In genomic region chr15:82206365-82207104, GRCm38 (mm10) we compare ENCODE assay signal across 9 mouse cellular contexts. TPM values are rescaled to one million over a fixed set of nuclear protein-coding genes. Genes with fewer than 3 reads are reported as not detected.
DNase-seq lines count a peak whose midpoint lies in the region; ATAC-seq lines count a peak whose summit lies in the region.
"Had no signal": no experiment of that assay in that cellular context is flagged by ENCODE, and none has a peak within 500 bp of the region (broad histone marks: within the 10 kb centered on the region; RNA-seq: fewer than 3 reads in every experiment).

No protein-coding gene starts in this region.

- peaks cover 46% of the 10 kb centered on the region for H3K4me1 ChIP-seq in hindbrain, embryonic 13.5 days (replicated peaks)

- peak overlapping the region; percentile 39 for H3K9ac ChIP-seq in hindbrain, embryonic 13.5 days

- no peaks in the 10 kb centered on the region for H3K9me3 ChIP-seq in hindbrain, embryonic 13.5 days

- 46% methylated on average over 9 of the region's 9 CpGs for WGBS in hindbrain, embryonic 13.5 days

- H3K4me2 ChIP-seq in hindbrain, embryonic 13.5 days = 0 out of 2 replicates have a peak overlapping the region, but pooled peaks have one; percentile 23

- H3K4me3 ChIP-seq in hindbrain, embryonic 13.5 days = no peak overlapping the region

- peak; percentile 59 for ATAC-seq in hindbrain, embryonic 13.5 days (ENCODE audit: low FRiP score)
- no peak for ATAC-seq in megakaryocyte progenitor cell, adult 5-6 weeks (replicated peaks; ENCODE audit: poor library complexity)

- no peak overlapping the region for H3K27ac ChIP-seq in hindbrain, embryonic 13.5 days

- H3K27me3 ChIP-seq in hindbrain, embryonic 13.5 days = peaks cover 78% of the 10 kb centered on the region

- DNase-seq in layer of hippocampus, adult 11-12 months (ENCODE audit: low spot score) = peak; percentile 72
- DNase-seq in layer of hippocampus, adult 9-10 months (ENCODE audit: low spot score) = no peak
- peak; percentile 94 for DNase-seq in cerebellum, adult 11 months
- DNase-seq in gastrocnemius, adult 8-10 months (ENCODE audit: low spot score in 2 of 2) = peak; percentile 66 to 80
- DNase-seq in lung, postnatal 14 days = peak; percentile 60
- peak; percentile 72 for DNase-seq in skeletal muscle tissue, adult 2 months (ENCODE audit: low read depth, low spot score)

- H3K36me3 ChIP-seq in hindbrain, embryonic 13.5 days = peaks cover 50% of the 10 kb centered on the region

RNA-seq across cellular contexts. Expression of gene Shisa8, which starts 6.1 kb away (rescaled TPM):
- total RNA-seq in gastrocnemius, adult 8-10 months (2022) = not detected
- 0.93 and 1.8 TPM in 2 replicates for polyA plus RNA-seq in hindbrain, embryonic 13.5 days (2015; fragmentation: Nextera tagmentation; extraction: Ambion mirVana)
- total RNA-seq in megakaryocyte progenitor cell, adult 5-6 weeks (2015) = 0.10 and 0.12 TPM in 2 replicates
- 0.27 and 3.2 TPM in 2 replicates for total RNA-seq in megakaryocyte progenitor cell, adult 5-6 weeks (2017)
- polyA plus RNA-seq: G1E had no signal

RNA-seq across cellular contexts. Expression of gene Tnfrsf13c, which starts 17.6 kb away (rescaled TPM):
- total RNA-seq in gastrocnemius, adult 8-10 months (2022) = not detected
- not detected in 2 replicates for polyA plus RNA-seq in hindbrain, embryonic 13.5 days (2015; fragmentation: Nextera tagmentation; extraction: Ambion mirVana)
- 2.1 and 2.4 TPM in 2 replicates for total RNA-seq in megakaryocyte progenitor cell, adult 5-6 weeks (2015)
- 0.34 and 0.92 TPM in 2 replicates for total RNA-seq in megakaryocyte progenitor cell, adult 5-6 weeks (2017)

RNA-seq across cellular contexts. Expression of gene Cenpm, which starts 38.0 kb away (rescaled TPM):
- total RNA-seq in gastrocnemius, adult 8-10 months (2022) = not detected
- 20.0 and 22.0 TPM in 2 replicates for polyA plus RNA-seq in hindbrain, embryonic 13.5 days (2015; fragmentation: Nextera tagmentation; extraction: Ambion mirVana)
- 32.9 and 42.6 TPM in 2 replicates for total RNA-seq in megakaryocyte progenitor cell, adult 5-6 weeks (2015)
- total RNA-seq in megakaryocyte progenitor cell, adult 5-6 weeks (2017) = 16.5 and 24.9 TPM in 2 replicates

RNA-seq across cellular contexts. Expression of gene 1500009C09Rik, which starts 45.7 kb away (rescaled TPM):
- not detected for total RNA-seq in gastrocnemius, adult 8-10 months (2022)
- 8.9 and 9.2 TPM in 2 replicates for polyA plus RNA-seq in hindbrain, embryonic 13.5 days (2015; fragmentation: Nextera tagmentation; extraction: Ambion mirVana)
- total RNA-seq in megakaryocyte progenitor cell, adult 5-6 weeks (2015) = not detected in 2 replicates
- not detected in 2 replicates for total RNA-seq in megakaryocyte progenitor cell, adult 5-6 weeks (2017)
- total RNA-seq: G1E had no signal
- polyA plus RNA-seq: G1E had no signal

RNA-seq across cellular contexts. Expression of gene Srebf2, which starts 59.6 kb away (rescaled TPM):
- total RNA-seq in gastrocnemius, adult 8-10 months (2022) = 10 to 100 TPM in 1 of 4 experiments, 1 to 10 TPM in 3; 8.4 to 11.5 (median 9.7) TPM
- 179 and 193 TPM in 2 replicates for polyA plus RNA-seq in hindbrain, embryonic 13.5 days (2015; fragmentation: Nextera tagmentation; extraction: Ambion mirVana)
- 24.7 and 28.3 TPM in 2 replicates for total RNA-seq in megakaryocyte progenitor cell, adult 5-6 weeks (2015)
- total RNA-seq in megakaryocyte progenitor cell, adult 5-6 weeks (2017) = 21.0 and 23.7 TPM in 2 replicates

Comparison
In these comparisons a context has a peak if more than half of its experiments do, and no peak if none do; other contexts are left out.
1. RNA of gene Cenpm, which starts 38.0 kb away (total RNA-seq): 16.5 to 42.6 TPM in megakaryocyte progenitor cell, adult 5-6 weeks; not detected in gastrocnemius, adult 8-10 months; every median in the first group is over 10 times any median in the second.